Mouse (Mus musculus) myocyte (in vitro differentiated cells): ENCODE measurements around the gene Zfp978.

Source experiments
- E2F4 ChIP-seq: IDR thresholded peaks from one replicate; pipeline ENCODE4 v1.6.1; 2011; ENCODE audit warnings: mild to moderate bottlenecking, control low read depth, moderate library complexity; ENCODE audit not compliant: insufficient read depth
- MAX ChIP-seq: IDR thresholded peaks from one replicate; pipeline ENCODE4 v1.6.1; 2011; ENCODE audit warnings: low read depth, mild to moderate bottlenecking, control low read depth

- TF ChIP-seq MAX (no peak), E2F4 (no peak)
Observed at GRCm38 (mm10) chr4:147406735-147407462, 45.8 kb downstream of the Zfp978 start.
